Mouse (Mus musculus) C3H10T1/2 (cell line): ENCODE results near the gene Tes3-ps. TPM values are rescaled to one million over a fixed set of nuclear protein-coding genes. Genes with fewer than 3 reads are reported as not detected.

Experiments used
- polyA plus RNA-seq, 2 experiments: library from polyadenylated mRNA; unstranded; fragments of >200 nt; fragmentation: generic; extraction: Trizol; gene quantifications; one replicate each; pipeline ENCODE4 v1.2.1; 2012; ENCODE audit warnings: missing spikeins in 2 of 2

Tes3-ps gene
- under 1 TPM; 0.05 to 0.30 TPM for polyA plus RNA-seq

GRCm38 (mm10) chr13:49492376-49493368, at the start of gene Tes3-ps:
Gene Tes3-ps, plus strand, starts transcription at chr13:49493318.

GRCm38 (mm10) chr13:49504510-49504909, 11.4 kb downstream of the Tes3-ps start, which contains the start of gene Ecm2:
Gene Ecm2, plus strand, starts transcription at chr13:49504810.

GRCm38 (mm10) chr13:49544279-49544678, 51.2 kb downstream of the Tes3-ps start, which contains the start of gene Aspn:
Gene Aspn, plus strand, starts transcription at chr13:49544443.

Other genes with a start within 250 kb of the Tes3-ps start
- not detected for gene Susd3, start 244.6 kb upstream of the Tes3-ps start, polyA plus RNA-seq
- gene Fgd3, start 173.0 kb upstream of the Tes3-ps start, polyA plus RNA-seq: 1 to 10 TPM; 2.8 to 4.8 TPM
- 10 to 100 TPM in 1 of 2 experiments, 1 to 10 TPM in 1; 3.5 to 18.4 TPM for gene Bicd2, start 151.7 kb upstream of the Tes3-ps start, polyA plus RNA-seq
- gene Ippk, start 72.1 kb upstream of the Tes3-ps start, polyA plus RNA-seq: 1 to 10 TPM in 1 of 2 experiments, under 1 TPM in 1; 0.75 to 3.3 TPM
- 1 to 10 TPM in 1 of 2 experiments, under 1 TPM in 1; 0.01 to 1.6 TPM for gene Ecm2, start 11.5 kb downstream of the Tes3-ps start, polyA plus RNA-seq
- 1 to 10 TPM in 1 of 2 experiments, under 1 TPM in 1; 0.04 to 5.0 TPM for gene Aspn, start 51.1 kb downstream of the Tes3-ps start, polyA plus RNA-seq
- gene Omd, start 89.1 kb downstream of the Tes3-ps start, polyA plus RNA-seq: 1 to 10 TPM in 1 of 2 experiments, under 1 TPM in 1; 0.09 to 3.2 TPM
- 10 to 100 TPM in 1 of 2 experiments, under 1 TPM in 1; 0.40 to 63.1 TPM for gene Ogn, start 114.7 kb downstream of the Tes3-ps start, polyA plus RNA-seq
- 10 to 100 TPM in 1 of 2 experiments, 1 to 10 TPM in 1; 1.3 to 12.9 TPM for gene Cenpp, start 159.5 kb downstream of the Tes3-ps start, polyA plus RNA-seq
- gene Nol8, start 159.8 kb downstream of the Tes3-ps start, polyA plus RNA-seq: under 1 TPM; 0.26 to 0.76 TPM
- 10 to 100 TPM in 1 of 2 experiments, 1 to 10 TPM in 1; 9.9 to 18.0 TPM for gene Iars, start 188.8 kb downstream of the Tes3-ps start, polyA plus RNA-seq